Mouse (Mus musculus) limb, embryonic 11.5 days (tissue): ENCODE data around the gene Mfge8. TPM values are rescaled to one million over a fixed set of nuclear protein-coding genes. Genes with fewer than 3 reads are reported as not detected.

Experiments
- ATAC-seq: fragments of 200-750 bp; cut with Nextera tagmentation; 2 replicates; pipeline ENCODE4 v1.8.0; 2017; ENCODE audit warnings: low read depth; ENCODE audit not compliant: insufficient number of reproducible peaks, low FRiP score, low TSS enrichment
- DNase-seq: peaks from one replicate; pipeline ENCODE4 v3.0.0-alpha.2; 2015; ENCODE audit warnings: low spot score
- H3K27ac ChIP-seq: fragments of 300-500 bp; sonication (generic); replicated peaks from 2 replicates; pipeline ENCODE4 v1.5.1; 2014; ENCODE audit warnings: low read depth, mild to moderate bottlenecking, low read length
- H3K27me3 ChIP-seq: fragments of 300-500 bp; sonication (generic); 2 replicates; pipeline ENCODE4 v1.6.1; 2014; ENCODE audit warnings: mild to moderate bottlenecking, low read length, mixed read lengths; ENCODE audit not compliant: control insufficient read depth, insufficient read depth
- H3K36me3 ChIP-seq: fragments of 300-500 bp; sonication (generic); 2 replicates; pipeline ENCODE4 v1.6.1; 2014; ENCODE audit warnings: mild to moderate bottlenecking, low read length, moderate library complexity, mixed read lengths; ENCODE audit not compliant: control insufficient read depth, insufficient read depth
- H3K4me1 ChIP-seq: fragments of 300-500 bp; sonication (generic); 2 replicates; pipeline ENCODE4 v1.6.1; 2014; ENCODE audit warnings: low read length, mixed read lengths; ENCODE audit not compliant: control insufficient read depth, insufficient read depth
- H3K4me2 ChIP-seq: fragments of 300-500 bp; sonication (generic); 2 replicates; pipeline ENCODE4 v1.6.1; 2014; ENCODE audit warnings: low read depth, mild to moderate bottlenecking, moderate library complexity; ENCODE audit not compliant: severe bottlenecking
- H3K4me3 ChIP-seq: fragments of 300-500 bp; sonication (generic); 2 replicates; pipeline ENCODE4 v1.5.1; 2014; ENCODE audit warnings: low read depth, low read length
- H3K9ac ChIP-seq: fragments of 300-500 bp; sonication (generic); 2 replicates; pipeline ENCODE4 v1.6.1; 2014; ENCODE audit warnings: mild to moderate bottlenecking, low read length
- H3K9me3 ChIP-seq: fragments of 300-500 bp; sonication (generic); 2 replicates; pipeline ENCODE4 v1.6.1; 2016; ENCODE audit warnings: low read length; ENCODE audit not compliant: control insufficient read depth
- WGBS: fragments of 180-500 bp; shearing (Covaris S2); extraction: QIAGEN DNeasy Blood & Tissue Kit; methylation state at CpG from one replicate; pipeline ENCODE4 v1.1.7; 2014; 5-methylcytosine and 5-hydroxymethylcytosine counted together
- polyA plus RNA-seq: library from polyadenylated mRNA; unstranded; fragments of >200 nt; fragmentation: Nextera tagmentation; extraction: Ambion mirVana; gene quantifications from 2 replicates; pipeline ENCODE4 v1.2.1, GENCODE M21; 2014

Gene Mfge8
- polyA plus RNA-seq, 1 experiment from 2014 or later, result 157 TPM

GRCm38 (mm10) chr7:79173800-79174199 lies 24.9 kb upstream of the Mfge8 start:
- Histone ChIP-seq H3K27me3 (no peaks in the 10 kb centered on the region), H3K4me3 (no peak overlapping the region), H3K4me2 (no peak overlapping the region), H3K36me3 (no peaks in the 10 kb centered on the region), H3K27ac (no peak overlapping the region), H3K9me3 (no peaks in the 10 kb centered on the region), H3K4me1 (no peaks in the 10 kb centered on the region), H3K9ac (no peak overlapping the region)
- 81% methylated on average over 3 of the region's 3 CpGs for WGBS
- ATAC-seq, result no peak
- no peak for DNase-seq

GRCm38 (mm10) chr7:79171782-79172181 lies 22.9 kb upstream of the Mfge8 start:
- H3K36me3 ChIP-seq, result no peaks in the 10 kb centered on the region
- H3K9ac ChIP-seq, result no peak overlapping the region
- H3K4me3 ChIP-seq, result no peak overlapping the region
- DNase-seq, result no peak
- H3K9me3 ChIP-seq, result no peaks in the 10 kb centered on the region
- 73% methylated on average over 1 of the region's 1 CpGs for WGBS
- no peak overlapping the region for H3K27ac ChIP-seq
- ATAC-seq, result no peak
- no peak overlapping the region for H3K4me2 ChIP-seq
- H3K27me3 ChIP-seq, result no peaks in the 10 kb centered on the region
- H3K4me1 ChIP-seq, result no peaks in the 10 kb centered on the region

- H3K36me3 ChIP-seq, result no peaks in the 10 kb centered on the region
- H3K4me2 ChIP-seq, result no peak overlapping the region
- DNase-seq (no peak), ATAC-seq (no peak)
- no peaks in the 10 kb centered on the region for H3K9me3 ChIP-seq
- no peak overlapping the region for H3K4me3 ChIP-seq
- no peaks in the 10 kb centered on the region for H3K4me1 ChIP-seq
- no peak overlapping the region for H3K9ac ChIP-seq
- no peak overlapping the region for H3K27ac ChIP-seq
- H3K27me3 ChIP-seq, result no peaks in the 10 kb centered on the region
- 93% methylated on average over 14 of the region's 14 CpGs for WGBS
These were observed 18.2 kb upstream of the Mfge8 start for GRCm38 (mm10) chr7:79167006-79167562.

GRCm38 (mm10) chr7:79159406-79159805 lies 10.5 kb upstream of the Mfge8 start:
- Histone ChIP-seq H3K4me1 (no peaks in the 10 kb centered on the region), H3K36me3 (no peaks in the 10 kb centered on the region), H3K27me3 (no peaks in the 10 kb centered on the region), H3K4me2 (no peak overlapping the region), H3K9ac (no peak overlapping the region), H3K4me3 (no peak overlapping the region), H3K27ac (no peak overlapping the region), H3K9me3 (no peaks in the 10 kb centered on the region)
- no peak for DNase-seq
- ATAC-seq, result no peak
- 86% methylated on average over 1 of the region's 1 CpGs for WGBS

- H3K4me2 ChIP-seq, result no peak overlapping the region
- no peaks in the 10 kb centered on the region; the same call in 1 of the 2 replicates for H3K36me3 ChIP-seq
- no peaks in the 10 kb centered on the region for H3K9me3 ChIP-seq
- peaks cover 12% of the 10 kb centered on the region for H3K4me1 ChIP-seq
- DNase-seq (no peak), ATAC-seq (no peak)
- no peak overlapping the region for H3K9ac ChIP-seq
- H3K27ac ChIP-seq, result no peak overlapping the region
- H3K4me3 ChIP-seq, result no peak overlapping the region
- H3K27me3 ChIP-seq, result no peaks in the 10 kb centered on the region
- WGBS, result 69% methylated on average over 6 of the region's 6 CpGs
These were observed 662 bp upstream of the Mfge8 start for GRCm38 (mm10) chr7:79149522-79149921.

GRCm38 (mm10) chr7:79147931-79148653 lies 768 bp downstream of the Mfge8 start:
- Histone ChIP-seq H3K27ac (peak overlapping the region; percentile 56; the same call in 1 of the 2 replicates), H3K9me3 (no peaks in the 10 kb centered on the region), H3K4me1 (peaks cover 12% of the 10 kb centered on the region), H3K36me3 (peaks cover 3% of the 10 kb centered on the region; the same call in 1 of the 2 replicates), H3K27me3 (no peaks in the 10 kb centered on the region), H3K4me2 (peak overlapping the region; percentile 79), H3K4me3 (peak overlapping the region; percentile 69), H3K9ac (peak overlapping the region; percentile 76)
- under 1% methylated on average over 20 of the region's 20 CpGs for WGBS
- peak; percentile 49 for DNase-seq
- ATAC-seq, result 0 out of 2 replicates have a peak, but pooled peaks have one; percentile 16

GRCm38 (mm10) chr7:79147011-79147837 lies 1.6 kb downstream of the Mfge8 start:
- H3K4me2 ChIP-seq, result peak overlapping the region; percentile 79
- peak overlapping the region; percentile 76; the same call in 1 of the 2 replicates for H3K9ac ChIP-seq
- 35% methylated on average over 12 of the region's 12 CpGs for WGBS
- H3K9me3 ChIP-seq, result no peaks in the 10 kb centered on the region
- no peak overlapping the region for H3K27ac ChIP-seq
- H3K27me3 ChIP-seq, result no peaks in the 10 kb centered on the region
- peak overlapping the region; percentile 69 for H3K4me3 ChIP-seq
- ATAC-seq, result no peak
- peaks cover 12% of the 10 kb centered on the region for H3K4me1 ChIP-seq
- DNase-seq, result peak; percentile 56
- H3K36me3 ChIP-seq, result peaks cover 6% of the 10 kb centered on the region; the same call in 1 of the 2 replicates

GRCm38 (mm10) chr7:79140897-79141296 lies 8.0 kb downstream of the Mfge8 start:
- Histone ChIP-seq H3K9ac (no peak overlapping the region), H3K36me3 (peaks cover 6% of the 10 kb centered on the region; the same call in 1 of the 2 replicates), H3K4me3 (no peak overlapping the region), H3K4me1 (no peaks in the 10 kb centered on the region), H3K4me2 (no peak overlapping the region), H3K27ac (no peak overlapping the region), H3K9me3 (no peaks in the 10 kb centered on the region), H3K27me3 (no peaks in the 10 kb centered on the region)
- 42% methylated on average over 8 of the region's 8 CpGs for WGBS
- DNase-seq (peak; percentile 85), ATAC-seq (no peak)
